Mouse (Mus musculus): ENCODE results near the gene Eprs. TPM values are rescaled to one million over a fixed set of nuclear protein-coding genes. Genes with fewer than 3 reads are reported as not detected.

Gene Eprs
- polyA plus RNA-seq (2012; rRNA removed): 46.3 and 46.5 TPM in 2 replicates

GRCm38 (mm10) chr1:185362677-185363520 lies at the start of gene Eprs:
TSS of gene Eprs (plus strand) at chr1:185363044.

GRCm38 (mm10) chr1:185328721-185329610 lies 33.9 kb upstream of the Eprs start, which contains the start of gene Iars2:
TSS of gene Iars2 (minus strand) at chr1:185329396.

GRCm38 (mm10) chr1:185331983-185332430 lies 30.8 kb upstream of the Eprs start, which contains the start of gene Bpnt1:
TSS of gene Bpnt1 (plus strand) at chr1:185332149.

GRCm38 (mm10) chr1:185454575-185454954 lies 91.7 kb downstream of the Eprs start, which contains the start of gene Slc30a10:
TSS of gene Slc30a10 (plus strand) at chr1:185454848.

Other genes with a start within 250 kb of the Eprs start
- gene Rab3gap2, start 158.9 kb upstream of the Eprs start, polyA plus RNA-seq (2012; rRNA removed): 42.6 and 43.2 TPM in 2 replicates
- 20.3 and 21.6 TPM in 2 replicates for gene Iars2, start 33.6 kb upstream of the Eprs start, polyA plus RNA-seq (2012; rRNA removed)
- gene Bpnt1, start 30.9 kb upstream of the Eprs start, polyA plus RNA-seq (2012; rRNA removed): 48.0 and 54.2 TPM in 2 replicates
- 14.8 and 24.9 TPM in 2 replicates for gene Slc30a10, start 91.8 kb downstream of the Eprs start, polyA plus RNA-seq (2012; rRNA removed)